Mouse (Mus musculus): ENCODE measurements around the gene Atp5g3. TPM values are rescaled to one million over a fixed set of nuclear protein-coding genes. Genes with fewer than 3 reads are reported as not detected.

The Atp5g3 gene
- polyA plus RNA-seq, 1 experiment from 2014 or later = 1,076 TPM

GRCm38 (mm10) chr2:73938896-73939295, 27.8 kb upstream of the Atp5g3 start:
- Histone ChIP-seq H3K9ac (ENCODE audit: low read length) (no peak overlapping the region), H3K9me3 (ENCODE audit: control insufficient read depth, low read length) (no peaks in the 10 kb centered on the region), H3K4me3 (ENCODE audit: low read length) (no peak overlapping the region), H3K36me3 (ENCODE audit: control insufficient read depth, insufficient read depth, low read length) (no peaks in the 10 kb centered on the region), H3K27me3 (ENCODE audit: control insufficient read depth, insufficient read depth, low read depth, low read length) (no peaks in the 10 kb centered on the region), H3K27ac (ENCODE audit: low read length) (no peak overlapping the region), H3K4me2 (ENCODE audit: low read depth, low read length) (no peak overlapping the region), H3K4me1 (replicated peaks; ENCODE audit: control insufficient read depth, insufficient read depth, low read length) (no peaks in the 10 kb centered on the region)
- no peak for ATAC-seq (ENCODE audit: low read depth)
- WGBS = 78% methylated on average over 2 of the region's 2 CpGs

GRCm38 (mm10) chr2:73932676-73933313, 21.7 kb upstream of the Atp5g3 start:
- H3K4me3 ChIP-seq (ENCODE audit: low read length) = no peak overlapping the region
- H3K4me1 ChIP-seq (replicated peaks; ENCODE audit: control insufficient read depth, insufficient read depth, low read length) = no peaks in the 10 kb centered on the region
- no peak for ATAC-seq (ENCODE audit: low read depth)
- H3K4me2 ChIP-seq (ENCODE audit: low read depth, low read length) = no peak overlapping the region
- H3K9me3 ChIP-seq (ENCODE audit: control insufficient read depth, low read length) = no peaks in the 10 kb centered on the region
- no peaks in the 10 kb centered on the region for H3K27me3 ChIP-seq (ENCODE audit: control insufficient read depth, insufficient read depth, low read depth, low read length)
- no peak overlapping the region for H3K27ac ChIP-seq (ENCODE audit: low read length)
- 72% methylated on average over 8 of the region's 8 CpGs for WGBS
- H3K36me3 ChIP-seq (ENCODE audit: control insufficient read depth, insufficient read depth, low read length) = no peaks in the 10 kb centered on the region
- no peak overlapping the region for H3K9ac ChIP-seq (ENCODE audit: low read length)

GRCm38 (mm10) chr2:73927711-73928110, 16.6 kb upstream of the Atp5g3 start:
- Histone ChIP-seq H3K9me3 (ENCODE audit: control insufficient read depth, low read length) (no peaks in the 10 kb centered on the region), H3K27me3 (ENCODE audit: control insufficient read depth, insufficient read depth, low read depth, low read length) (no peaks in the 10 kb centered on the region), H3K27ac (ENCODE audit: low read length) (no peak overlapping the region), H3K4me2 (ENCODE audit: low read depth, low read length) (no peak overlapping the region), H3K36me3 (ENCODE audit: control insufficient read depth, insufficient read depth, low read length) (no peaks in the 10 kb centered on the region), H3K4me1 (replicated peaks; ENCODE audit: control insufficient read depth, insufficient read depth, low read length) (no peaks in the 10 kb centered on the region), H3K4me3 (ENCODE audit: low read length) (no peak overlapping the region), H3K9ac (ENCODE audit: low read length) (no peak overlapping the region)
- ATAC-seq (ENCODE audit: low read depth) = no peak

GRCm38 (mm10) chr2:73925539-73925938, 14.4 kb upstream of the Atp5g3 start:
- H3K4me3 ChIP-seq (ENCODE audit: low read length) = no peak overlapping the region
- 55% methylated on average over 3 of the region's 3 CpGs for WGBS
- no peaks in the 10 kb centered on the region for H3K9me3 ChIP-seq (ENCODE audit: control insufficient read depth, low read length)
- no peak overlapping the region for H3K9ac ChIP-seq (ENCODE audit: low read length)
- no peaks in the 10 kb centered on the region for H3K27me3 ChIP-seq (ENCODE audit: control insufficient read depth, insufficient read depth, low read depth, low read length)
- H3K4me2 ChIP-seq (ENCODE audit: low read depth, low read length) = no peak overlapping the region
- no peak overlapping the region for H3K27ac ChIP-seq (ENCODE audit: low read length)
- H3K4me1 ChIP-seq (replicated peaks; ENCODE audit: control insufficient read depth, insufficient read depth, low read length) = no peaks in the 10 kb centered on the region
- ATAC-seq (ENCODE audit: low read depth) = peak; percentile 59
- H3K36me3 ChIP-seq (ENCODE audit: control insufficient read depth, insufficient read depth, low read length) = no peaks in the 10 kb centered on the region

- H3K36me3 ChIP-seq (ENCODE audit: control insufficient read depth, insufficient read depth, low read length) = no peaks in the 10 kb centered on the region
- H3K9ac ChIP-seq (ENCODE audit: low read length) = no peak overlapping the region
- 10% methylated on average over 5 of the region's 5 CpGs for WGBS
- peak; percentile 89 for ATAC-seq (ENCODE audit: low read depth)
- H3K4me2 ChIP-seq (ENCODE audit: low read depth, low read length) = no peak overlapping the region
- no peaks in the 10 kb centered on the region for H3K4me1 ChIP-seq (replicated peaks; ENCODE audit: control insufficient read depth, insufficient read depth, low read length)
- H3K27me3 ChIP-seq (ENCODE audit: control insufficient read depth, insufficient read depth, low read depth, low read length) = no peaks in the 10 kb centered on the region
- H3K9me3 ChIP-seq (ENCODE audit: control insufficient read depth, low read length) = no peaks in the 10 kb centered on the region
- no peak overlapping the region for H3K4me3 ChIP-seq (ENCODE audit: low read length)
- H3K27ac ChIP-seq (ENCODE audit: low read length) = no peak overlapping the region
Observed at GRCm38 (mm10) chr2:73925089-73925488, 14.0 kb upstream of the Atp5g3 start.

GRCm38 (mm10) chr2:73919642-73920041, 8.5 kb upstream of the Atp5g3 start:
- Histone ChIP-seq H3K9me3 (ENCODE audit: control insufficient read depth, low read length) (no peaks in the 10 kb centered on the region), H3K27ac (ENCODE audit: low read length) (no peak overlapping the region), H3K4me3 (ENCODE audit: low read length) (no peak overlapping the region), H3K4me2 (ENCODE audit: low read depth, low read length) (no peak overlapping the region), H3K4me1 (replicated peaks; ENCODE audit: control insufficient read depth, insufficient read depth, low read length) (no peaks in the 10 kb centered on the region), H3K27me3 (ENCODE audit: control insufficient read depth, insufficient read depth, low read depth, low read length) (no peaks in the 10 kb centered on the region), H3K9ac (ENCODE audit: low read length) (no peak overlapping the region), H3K36me3 (ENCODE audit: control insufficient read depth, insufficient read depth, low read length) (no peaks in the 10 kb centered on the region)
- WGBS = 52% methylated on average over 7 of the region's 7 CpGs
- no peak for ATAC-seq (ENCODE audit: low read depth)

- WGBS = 57% methylated on average over 3 of the region's 3 CpGs
- no peak overlapping the region for H3K4me3 ChIP-seq (ENCODE audit: low read length)
- no peak overlapping the region for H3K4me2 ChIP-seq (ENCODE audit: low read depth, low read length)
- no peaks in the 10 kb centered on the region for H3K27me3 ChIP-seq (ENCODE audit: control insufficient read depth, insufficient read depth, low read depth, low read length)
- H3K27ac ChIP-seq (ENCODE audit: low read length) = no peak overlapping the region
- H3K4me1 ChIP-seq (replicated peaks; ENCODE audit: control insufficient read depth, insufficient read depth, low read length) = peaks cover 5% of the 10 kb centered on the region
- peaks cover 19% of the 10 kb centered on the region for H3K36me3 ChIP-seq (ENCODE audit: control insufficient read depth, insufficient read depth, low read length)
- no peaks in the 10 kb centered on the region for H3K9me3 ChIP-seq (ENCODE audit: control insufficient read depth, low read length)
- ATAC-seq (ENCODE audit: low read depth) = no peak
- no peak overlapping the region for H3K9ac ChIP-seq (ENCODE audit: low read length)
Observed at GRCm38 (mm10) chr2:73912264-73912663, 1.1 kb upstream of the Atp5g3 start.

- H3K27me3 ChIP-seq (ENCODE audit: control insufficient read depth, insufficient read depth, low read depth, low read length) = no peaks in the 10 kb centered on the region
- H3K9ac ChIP-seq (ENCODE audit: low read length) = peak overlapping the region; percentile 99
- ATAC-seq (ENCODE audit: low read depth) = peak; percentile 52
- 0% methylated on average over 45 of the region's 50 CpGs for WGBS
- H3K4me3 ChIP-seq (ENCODE audit: low read length) = peak overlapping the region; percentile 72
- H3K36me3 ChIP-seq (ENCODE audit: control insufficient read depth, insufficient read depth, low read length) = peaks cover 28% of the 10 kb centered on the region
- H3K27ac ChIP-seq (ENCODE audit: low read length) = peak overlapping the region; percentile 87
- no peaks in the 10 kb centered on the region for H3K9me3 ChIP-seq (ENCODE audit: control insufficient read depth, low read length)
- H3K4me2 ChIP-seq (ENCODE audit: low read depth, low read length) = peak overlapping the region; percentile 85
- H3K4me1 ChIP-seq (replicated peaks; ENCODE audit: control insufficient read depth, insufficient read depth, low read length) = peaks cover 5% of the 10 kb centered on the region
Observed at GRCm38 (mm10) chr2:73910571-73911174, 453 bp downstream of the Atp5g3 start.

- H3K36me3 ChIP-seq (ENCODE audit: control insufficient read depth, insufficient read depth, low read length) = peaks cover 28% of the 10 kb centered on the region
- H3K9ac ChIP-seq (ENCODE audit: low read length) = no peak overlapping the region
- 85% methylated on average over 2 of the region's 2 CpGs for WGBS
- peaks cover 5% of the 10 kb centered on the region for H3K4me1 ChIP-seq (replicated peaks; ENCODE audit: control insufficient read depth, insufficient read depth, low read length)
- no peak overlapping the region for H3K27ac ChIP-seq (ENCODE audit: low read length)
- ATAC-seq (ENCODE audit: low read depth) = no peak
- H3K9me3 ChIP-seq (ENCODE audit: control insufficient read depth, low read length) = no peaks in the 10 kb centered on the region
- H3K27me3 ChIP-seq (ENCODE audit: control insufficient read depth, insufficient read depth, low read depth, low read length) = no peaks in the 10 kb centered on the region
- no peak overlapping the region for H3K4me3 ChIP-seq (ENCODE audit: low read length)
- no peak overlapping the region for H3K4me2 ChIP-seq (ENCODE audit: low read depth, low read length)
Observed at GRCm38 (mm10) chr2:73909116-73909515, 2.0 kb downstream of the Atp5g3 start.

Data from lung, embryonic 16.5 days (tissue).